Mouse (Mus musculus) CD4-positive, CD25-positive, alpha-beta regulatory T cell, adult 2 months (primary cell): ENCODE results near the gene Fam172a.

Experiments used
- DNase-seq: peaks from one replicate; pipeline ENCODE4 v3.0.0-alpha.2; 2012; ENCODE audit warnings: low read depth, low spot score

The Fam172a gene

DNA sequence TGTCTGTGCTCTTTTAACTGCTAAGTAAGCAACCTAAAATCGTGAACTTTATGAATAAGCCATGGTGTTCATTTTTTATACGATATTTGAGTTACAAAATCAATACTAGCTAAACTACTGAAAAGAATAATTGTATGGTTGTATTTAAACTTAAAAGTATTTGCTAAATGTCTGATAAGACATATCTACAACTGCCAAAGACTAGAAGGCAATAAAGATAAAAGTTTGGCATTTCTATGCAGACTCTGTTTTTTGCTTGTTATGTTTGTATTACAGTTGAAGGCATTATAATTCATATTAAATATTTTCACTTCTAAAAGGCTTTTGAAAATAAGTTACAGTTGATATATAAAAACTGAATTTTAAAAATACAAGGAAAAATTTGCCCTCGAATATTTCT is 274.4 kb downstream of the Fam172a start:
- DNase-seq = no peak

DNA sequence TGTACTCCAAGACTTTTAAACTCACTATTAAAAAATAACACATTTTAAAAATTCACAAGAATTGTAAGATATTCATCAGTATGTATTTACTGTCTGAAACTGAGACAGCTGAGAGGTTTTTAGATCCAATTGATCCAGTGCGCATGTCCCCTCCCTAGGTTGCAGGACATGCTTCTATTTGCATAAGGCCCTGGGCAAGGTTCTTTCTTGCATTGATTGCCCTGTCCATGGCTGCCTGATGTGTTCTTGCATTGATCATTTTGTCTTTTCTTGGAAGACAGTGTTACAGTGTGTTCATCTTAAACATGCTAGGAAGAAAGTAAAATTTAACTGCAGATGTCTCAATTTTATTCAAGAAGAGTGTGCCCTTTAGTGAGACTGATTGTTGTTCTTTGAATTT is 275.3 kb downstream of the Fam172a start:
- DNase-seq = no peak

DNA sequence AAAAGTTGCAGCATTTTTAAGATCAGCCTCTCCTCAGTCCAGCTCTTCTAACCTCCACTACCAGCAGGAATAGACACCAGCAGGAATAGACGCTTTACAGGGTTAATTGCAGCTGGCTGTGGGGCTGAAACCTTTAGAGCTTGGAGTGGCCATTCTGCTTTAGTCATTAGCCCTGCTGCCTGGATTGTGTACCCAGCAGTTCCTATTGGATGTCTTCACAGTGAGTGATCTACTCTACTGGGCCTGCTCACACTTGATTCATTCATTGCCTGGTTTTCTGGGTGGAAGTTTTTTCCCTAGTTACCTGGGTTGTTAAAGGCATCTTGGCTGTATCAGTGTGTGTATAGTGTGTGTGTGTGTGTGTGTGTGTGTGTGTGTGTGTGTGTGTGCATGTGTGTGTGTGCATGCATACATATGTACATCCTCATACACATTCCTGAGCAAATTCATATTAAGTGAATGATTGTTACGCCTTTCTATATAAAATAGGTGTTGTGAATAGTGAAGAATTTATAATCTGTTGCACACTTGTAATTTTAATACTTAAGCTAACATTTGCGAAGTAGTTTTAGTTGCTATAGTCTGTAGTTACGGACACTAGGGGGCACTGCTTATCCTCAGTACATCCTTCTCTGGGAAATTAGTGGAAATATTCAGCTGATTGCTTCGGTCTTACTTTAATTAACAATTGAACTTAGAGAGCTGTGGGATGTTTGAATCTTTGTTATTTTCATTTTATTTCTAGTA is 280.4 kb downstream of the Fam172a start:
- DNase-seq = peak; percentile 49

DNA sequence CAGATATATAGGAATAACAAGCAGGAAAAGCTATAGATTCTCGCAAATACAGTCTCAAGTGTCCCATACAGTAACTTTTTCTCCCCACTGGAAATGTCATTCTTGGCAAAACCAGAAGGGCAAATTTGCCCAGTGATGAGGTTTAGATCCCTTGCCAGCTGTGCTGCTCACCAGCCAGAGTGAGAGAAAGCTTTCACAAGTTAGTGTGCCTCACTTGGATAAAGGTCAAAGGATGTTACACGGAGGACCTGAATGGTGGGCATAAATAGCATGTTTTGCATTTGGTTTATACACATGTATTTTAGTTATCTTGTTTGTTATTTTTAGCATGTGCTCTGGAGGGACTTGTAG is 281.0 kb downstream of the Fam172a start:
- DNase-seq = no peak

DNA sequence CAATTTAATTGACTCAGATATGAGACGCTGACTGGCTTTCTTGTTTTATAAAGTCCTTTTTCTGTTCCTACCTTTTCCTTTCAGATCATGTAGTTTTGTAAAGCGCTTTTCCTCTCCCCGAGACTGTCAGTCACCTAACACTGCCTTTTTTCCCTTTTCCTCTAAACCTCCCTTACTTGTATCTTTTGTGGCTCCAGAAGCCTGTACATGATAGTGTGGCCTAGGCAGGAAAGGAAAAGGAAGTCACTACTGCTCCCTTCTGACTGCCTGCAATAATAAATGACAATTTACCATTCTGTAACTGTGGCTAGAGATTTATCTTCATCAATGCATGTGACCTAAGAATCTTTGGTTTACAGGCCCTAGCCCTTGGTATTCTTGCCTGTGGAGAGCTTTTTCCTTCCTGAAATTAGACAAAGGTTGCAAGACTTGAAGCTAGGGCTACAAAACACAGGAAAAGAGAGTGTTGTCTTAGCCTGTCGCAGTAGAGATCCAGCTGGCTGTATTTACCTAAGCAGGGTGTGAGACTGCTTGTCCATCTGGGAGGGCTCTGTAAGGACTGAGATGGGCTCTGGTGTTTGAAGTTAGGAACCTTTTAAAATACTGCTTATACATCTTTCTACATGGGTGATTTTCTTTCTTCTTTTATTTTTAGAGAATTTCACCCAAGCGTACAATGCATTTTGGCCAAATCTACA is 289.5 kb downstream of the Fam172a start:
- no peak for DNase-seq

DNA sequence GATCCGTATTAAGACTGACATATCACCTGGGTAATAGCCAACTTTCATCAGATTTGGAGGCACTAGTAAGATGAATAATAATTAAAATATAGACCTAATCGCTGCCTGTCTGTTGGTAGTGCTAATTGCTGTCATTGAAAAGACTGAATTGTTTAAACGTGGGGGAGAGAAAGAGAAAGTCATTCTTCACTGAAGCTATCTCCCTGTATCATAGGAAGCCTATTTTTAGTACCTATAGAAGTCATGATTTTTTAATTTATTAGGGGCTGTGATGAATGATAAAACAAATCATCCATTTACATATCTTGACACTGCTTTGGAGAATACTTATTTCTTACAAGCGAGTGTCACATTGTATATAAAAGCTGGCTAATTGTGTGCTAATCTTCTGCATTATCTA is 302.8 kb downstream of the Fam172a start:
- DNase-seq = no peak

DNA sequence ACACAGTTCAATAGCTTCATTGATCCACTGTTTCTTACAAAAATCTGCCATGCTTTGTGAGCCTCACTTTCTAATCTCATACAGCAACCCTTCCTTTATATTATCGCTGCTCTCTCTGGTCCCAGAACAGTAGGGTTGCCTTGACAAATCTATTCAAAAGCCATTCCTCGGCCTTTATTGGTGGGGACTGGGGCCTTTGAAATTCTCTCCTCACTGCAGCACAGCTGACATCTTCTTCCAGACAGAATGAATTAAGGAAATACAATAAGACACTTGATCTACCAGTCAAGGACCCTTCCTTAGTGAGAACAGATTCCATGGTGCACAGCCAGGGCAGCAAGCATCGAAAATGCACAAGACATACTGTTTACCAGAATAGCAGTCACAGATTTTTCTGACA is 303.5 kb downstream of the Fam172a start:
- DNase-seq = no peak

DNA sequence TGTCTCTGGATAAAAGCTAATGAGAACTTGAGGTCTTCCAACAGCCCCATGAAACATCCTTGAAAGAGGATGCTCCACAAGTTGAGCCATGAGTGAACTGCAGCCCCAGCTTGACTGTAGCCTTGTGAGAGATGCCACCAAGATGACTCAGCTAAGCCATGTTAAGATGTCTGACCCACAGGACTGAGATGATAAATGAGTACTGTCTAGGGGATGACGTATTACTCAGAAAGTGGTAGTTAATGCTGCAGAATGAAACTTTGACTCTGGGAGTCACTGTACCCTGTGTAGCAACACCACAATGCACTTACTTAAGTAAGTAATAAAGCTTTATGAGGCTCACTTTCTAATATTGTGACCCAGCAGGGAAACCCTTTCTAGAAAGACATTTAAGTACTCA is 308.3 kb downstream of the Fam172a start:
- no peak for DNase-seq

DNA sequence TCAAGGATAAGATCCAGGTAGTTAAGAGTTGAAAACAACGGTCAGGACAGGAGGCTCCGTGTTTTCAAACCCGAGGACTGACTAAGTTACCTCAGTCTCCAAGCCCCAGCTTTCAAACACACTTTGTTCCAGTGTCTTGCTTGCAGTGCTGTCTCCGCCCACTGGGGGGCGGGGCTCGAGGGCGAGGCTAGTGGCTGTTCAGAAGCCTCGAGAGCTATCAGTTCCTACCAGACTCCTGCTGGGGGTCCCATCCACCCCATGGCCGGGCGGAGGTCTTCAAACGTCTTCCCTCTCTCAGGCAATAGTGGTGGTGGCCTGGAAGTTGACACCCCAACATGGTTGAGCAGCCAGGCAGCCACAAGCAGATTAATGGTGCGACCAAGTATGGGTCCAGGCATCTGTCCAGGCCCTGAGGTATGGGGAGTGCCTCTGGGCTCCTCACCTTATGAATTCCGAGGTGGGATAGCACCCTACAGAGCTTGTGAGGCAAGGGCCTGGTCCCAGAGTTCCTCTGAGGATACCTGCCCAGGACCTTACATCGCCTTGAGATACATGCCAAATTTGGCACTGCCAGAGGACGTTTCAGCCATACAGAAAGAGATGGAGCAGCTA is 323.0 kb downstream of the Fam172a start, which contains the start of gene Pou5f2:
Gene Pou5f2, plus strand, starts transcription at position 220 of the 612 bp plus-strand sequence.
- peak; percentile 34 for DNase-seq

DNA sequence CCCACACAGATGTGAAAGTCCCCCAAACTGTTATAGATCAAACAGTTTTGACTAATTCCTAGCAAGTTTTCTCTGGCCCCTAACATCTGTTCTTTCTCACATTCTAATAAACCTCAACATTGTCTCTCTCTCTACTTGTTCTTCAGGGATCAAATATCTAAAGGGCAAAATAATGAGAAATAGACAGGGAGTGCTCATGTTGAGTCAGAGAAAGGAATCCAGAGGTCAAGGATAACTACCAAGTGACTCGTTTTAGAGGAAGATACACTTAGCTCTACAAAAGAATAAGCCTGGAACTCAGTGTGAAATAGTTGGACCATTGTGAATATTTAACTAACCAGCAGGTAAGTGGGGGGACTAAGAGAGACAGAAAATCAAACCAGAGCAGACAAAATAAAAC is 331.0 kb downstream of the Fam172a start:
- DNase-seq = no peak

DNA sequence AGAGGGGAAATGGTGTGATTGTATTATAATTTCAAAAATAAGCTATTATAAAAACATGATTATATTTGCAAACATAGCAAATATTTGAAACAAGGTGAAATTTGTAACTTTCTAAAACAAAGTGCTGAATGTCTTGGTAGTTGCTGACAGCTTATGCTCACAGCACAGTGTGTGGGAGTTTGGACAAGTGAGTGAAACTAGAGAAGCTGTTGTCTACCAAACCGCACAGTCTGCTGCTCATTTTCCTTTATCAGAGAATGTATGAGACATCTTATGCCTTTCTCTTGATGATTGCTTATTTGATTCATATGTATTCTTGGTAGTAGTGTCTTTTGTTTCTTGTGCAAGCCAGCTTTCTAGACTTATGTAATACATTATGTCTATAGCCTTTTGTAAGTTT is 335.4 kb downstream of the Fam172a start:
- no peak for DNase-seq

DNA sequence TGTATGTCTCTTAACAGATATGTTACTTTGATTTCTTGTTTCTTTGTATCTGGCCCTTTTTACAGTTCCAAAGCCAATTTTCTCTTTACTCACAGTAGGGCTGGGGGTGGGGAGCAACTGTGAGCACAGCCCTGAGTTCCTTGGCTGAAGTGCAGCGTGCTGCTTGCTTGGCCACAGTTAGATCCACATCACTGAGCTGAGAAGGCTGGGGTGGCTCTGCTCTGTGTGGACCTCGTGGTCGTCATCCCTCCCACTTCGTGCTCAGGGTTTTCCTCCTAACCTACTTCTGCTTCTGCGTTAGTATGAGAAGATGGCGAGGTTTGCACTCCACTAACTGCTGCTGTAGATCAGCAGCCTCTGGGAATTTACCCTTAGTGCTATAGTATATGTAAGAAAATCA is 341.4 kb downstream of the Fam172a start:
- no peak for DNase-seq

DNA sequence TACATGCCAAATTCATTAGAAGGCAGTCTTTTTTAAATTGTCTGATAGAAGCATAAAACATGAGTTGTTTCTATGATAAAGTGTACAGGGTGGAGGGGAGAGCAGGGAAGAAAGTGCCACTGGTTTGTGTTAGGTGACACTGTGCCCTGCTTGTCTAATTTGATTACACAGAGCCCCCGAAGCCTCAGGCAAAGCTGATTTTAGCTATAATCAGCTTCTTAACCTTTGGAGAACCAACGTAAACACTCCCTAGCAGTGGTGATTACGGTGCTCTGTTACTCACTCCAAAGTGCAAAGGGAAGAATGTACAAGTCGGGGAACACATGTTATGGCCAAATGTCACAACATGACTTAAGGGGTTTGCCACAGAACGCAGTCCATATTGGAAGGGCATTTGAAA is 343.3 kb downstream of the Fam172a start:
- no peak for DNase-seq

DNA sequence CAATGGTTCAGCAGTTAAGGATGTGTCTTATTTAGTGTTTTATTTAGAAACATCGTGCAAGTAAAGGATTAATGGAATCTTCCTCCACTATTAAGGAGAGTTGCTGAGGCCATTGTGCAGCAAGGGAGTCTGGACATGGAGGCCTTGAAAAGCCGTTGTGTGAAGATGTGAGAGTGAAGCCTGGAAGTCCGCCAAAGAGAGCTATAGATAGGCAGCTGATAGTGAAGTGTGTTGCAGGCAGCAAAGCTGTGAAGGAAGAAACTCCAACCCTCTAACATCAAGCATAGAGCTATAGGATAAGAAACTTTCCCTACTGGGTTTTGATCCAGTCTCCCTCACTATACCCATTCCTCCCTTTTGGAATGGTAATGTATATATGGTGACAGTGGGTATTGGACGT is 385.9 kb downstream of the Fam172a start:
- DNase-seq = no peak

DNA sequence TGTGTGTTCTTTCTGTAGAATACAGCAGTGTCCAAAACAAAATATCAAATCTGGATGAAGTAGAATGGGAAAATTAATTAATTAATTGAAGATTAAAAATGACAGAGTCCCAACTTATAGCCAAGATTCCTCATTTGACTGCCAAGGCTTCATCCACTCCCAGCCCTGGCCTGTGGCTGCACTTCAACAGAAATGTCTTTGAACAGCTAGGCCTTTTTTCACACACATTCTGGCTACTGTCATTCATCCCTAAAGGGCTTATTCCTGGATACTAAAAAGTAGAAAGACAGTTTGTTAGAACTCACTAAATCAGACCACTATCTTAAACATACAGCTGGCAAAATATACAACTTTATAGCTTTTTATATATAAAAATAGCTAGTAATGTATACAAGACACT is 388.9 kb downstream of the Fam172a start:
- DNase-seq = no peak

DNA sequence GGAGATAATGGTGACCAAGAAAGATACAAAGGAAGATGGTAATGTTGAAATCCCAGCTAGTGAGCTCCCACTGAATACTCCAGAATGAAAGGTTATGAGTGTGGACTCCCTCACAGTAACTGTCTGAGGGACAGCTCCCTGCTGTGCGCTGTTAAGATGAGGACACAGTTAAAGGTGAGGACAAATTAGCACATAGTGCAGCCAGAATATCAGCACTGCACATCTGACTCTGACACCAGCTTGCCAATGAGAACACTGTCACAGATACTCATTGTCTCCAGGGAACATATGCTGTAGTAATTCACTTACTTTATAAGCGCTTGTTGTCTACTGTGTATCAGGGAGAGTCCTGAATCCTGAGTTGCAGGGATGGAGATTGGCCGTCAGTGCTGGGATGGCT is 390.1 kb downstream of the Fam172a start:
- DNase-seq = no peak

DNA sequence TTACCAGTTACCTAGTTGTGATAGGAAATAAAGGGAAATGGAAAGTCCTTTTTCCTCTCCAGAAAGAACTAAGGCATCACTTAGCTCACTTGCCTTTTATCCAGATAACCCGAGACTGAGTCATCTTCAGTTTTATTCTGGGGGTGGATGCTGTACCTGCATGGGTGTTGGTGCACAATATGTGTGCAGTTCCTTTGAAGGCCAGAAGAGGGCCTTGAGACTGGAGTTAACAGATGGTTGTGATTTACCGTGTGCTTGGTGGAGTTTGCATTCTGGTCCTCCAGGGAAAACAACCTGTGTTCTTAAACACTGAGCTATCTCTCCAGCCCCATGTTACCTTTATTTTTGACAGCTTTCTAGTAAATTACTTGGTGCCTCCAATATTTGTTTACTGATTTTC is 392.5 kb downstream of the Fam172a start:
- DNase-seq = peak; percentile 5

DNA sequence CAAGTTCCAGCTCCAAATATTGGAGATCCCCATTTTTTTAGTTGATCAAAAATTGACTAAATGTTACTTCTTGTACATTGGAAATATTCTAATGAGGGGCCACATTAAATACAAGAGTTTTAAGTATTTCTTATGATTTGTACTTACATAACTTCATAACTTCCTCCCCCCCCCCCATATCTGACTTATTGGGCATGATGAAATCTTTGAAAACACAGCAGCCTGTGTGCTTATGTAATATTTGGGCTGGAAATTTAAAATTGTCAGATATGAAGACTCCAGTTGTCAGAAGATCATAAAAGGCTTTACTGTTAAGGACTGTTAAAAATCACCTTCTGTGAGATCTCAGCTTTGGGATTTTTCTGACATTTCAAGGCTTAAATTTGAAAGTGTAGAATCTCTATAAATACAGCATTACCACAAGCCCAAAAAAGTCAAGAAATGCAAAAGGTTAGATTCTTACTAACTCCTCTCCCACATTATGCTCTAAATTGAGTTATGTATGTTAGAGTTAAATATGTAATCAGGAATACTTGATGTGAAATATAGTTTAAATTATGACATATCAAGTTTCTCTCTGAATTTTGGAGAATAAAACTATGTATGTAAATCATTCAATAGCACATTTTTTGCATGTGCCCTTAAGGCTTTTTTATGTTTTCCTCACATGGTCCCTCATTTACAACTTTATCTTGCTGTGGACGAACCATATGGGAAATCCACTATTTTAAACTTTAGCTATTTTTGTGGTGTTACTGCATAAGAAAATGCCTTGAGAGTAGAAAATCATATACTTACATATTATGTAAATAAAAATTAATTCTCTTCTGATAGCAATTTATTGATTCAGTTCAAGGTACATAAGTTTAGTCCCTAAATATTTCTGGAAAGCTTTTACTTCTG is 393.5 kb downstream of the Fam172a start:
- DNase-seq = no peak

DNA sequence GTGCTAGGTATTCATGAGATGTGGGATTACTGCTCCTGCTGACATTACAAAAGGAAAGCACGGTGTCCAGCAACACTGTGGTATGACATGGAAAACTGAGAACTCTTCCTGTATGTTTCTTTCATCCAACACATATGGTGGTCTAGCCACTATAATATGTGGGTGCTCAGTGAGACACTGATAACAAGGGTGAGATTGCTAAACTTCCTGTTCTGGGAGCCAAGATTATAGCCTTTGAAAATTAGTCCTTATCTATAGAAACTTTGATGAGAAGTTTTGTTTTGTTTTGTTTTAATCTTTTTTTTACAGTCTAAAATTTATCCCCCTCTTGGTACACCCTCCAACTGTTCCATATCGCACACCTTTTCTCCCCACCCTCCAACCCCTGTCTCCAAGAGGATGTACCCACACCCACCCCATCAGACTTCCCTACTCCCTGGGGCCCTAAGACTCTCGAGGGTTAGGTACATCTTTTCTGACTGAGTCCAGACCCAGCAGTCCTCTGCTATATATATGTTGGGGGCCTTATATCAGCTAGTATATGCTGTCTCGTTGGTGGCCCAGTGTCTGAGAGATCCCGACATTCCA is 397.1 kb downstream of the Fam172a start:
- DNase-seq = no peak

DNA sequence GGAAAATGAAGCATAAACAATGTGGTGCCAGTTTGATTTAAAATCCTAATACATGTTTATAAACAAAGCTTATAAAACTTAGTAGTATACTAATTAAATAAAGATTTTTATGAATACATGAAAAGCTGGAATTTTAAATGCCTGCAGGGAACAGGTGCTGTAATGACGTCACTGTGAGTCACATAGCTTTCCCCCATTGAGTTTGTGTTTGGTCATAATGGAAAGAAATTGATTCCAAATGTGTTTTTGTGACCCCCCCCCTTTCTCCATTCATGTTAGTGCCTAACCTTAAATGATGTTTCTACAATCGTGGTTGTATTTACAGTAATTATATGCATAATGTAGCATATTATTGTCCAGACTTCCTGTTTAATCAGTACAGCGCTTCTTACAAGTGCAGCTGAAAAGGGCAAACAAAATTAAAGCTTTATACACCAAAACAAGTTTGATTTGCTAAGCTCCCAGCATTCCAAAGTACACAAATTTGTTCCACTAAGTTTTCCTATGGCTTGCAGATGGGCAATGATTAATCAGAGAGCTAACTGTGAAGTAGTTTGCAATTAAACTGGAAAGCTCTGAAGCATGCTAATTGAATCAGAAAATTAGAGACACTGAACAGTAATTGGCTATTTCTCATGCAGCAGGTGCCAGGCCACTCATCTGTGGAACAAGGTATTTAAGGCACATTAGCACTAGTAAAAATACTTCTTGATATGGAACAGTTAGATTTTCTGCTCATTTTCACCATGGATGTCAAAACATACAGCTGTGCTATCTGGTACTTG is 398.1 kb downstream of the Fam172a start:
- no peak for DNase-seq

DNA sequence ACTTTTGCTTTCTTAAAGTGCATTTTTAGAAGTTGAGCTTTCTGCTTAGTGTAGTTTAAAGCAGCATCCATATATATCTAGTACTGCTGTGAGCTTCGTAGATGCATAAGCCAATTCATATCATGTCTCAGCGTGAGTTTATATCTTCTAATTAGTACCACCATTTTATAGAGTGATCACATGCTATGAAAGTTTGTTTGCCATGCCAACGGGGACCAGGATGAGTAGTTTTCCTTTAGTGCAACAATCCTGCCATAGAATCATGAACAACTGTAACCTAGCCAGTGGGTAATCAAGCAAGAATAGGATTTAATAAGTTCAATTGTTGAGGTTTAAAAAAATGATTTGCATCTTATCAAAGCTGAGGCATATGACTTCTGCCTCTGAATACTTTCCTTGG is 398.8 kb downstream of the Fam172a start:
- no peak for DNase-seq
